Mouse (Mus musculus): Measurements from ENCODE around the gene Cnot1.
"Not testable (repeated sequence)": the region's sequence is repeated elsewhere in the genome, so short reads cannot be mapped to it uniquely, and the experiment has no call there.

The Cnot1 gene

GRCm38 (mm10) chr8:95807331-95807843 is at the start of gene Cnot1:
Gene Cnot1, minus strand, starts transcription at chr8:95807464.
- peak; percentile 98 for DNase-seq (ENCODE audit: low read depth)

- DNase-seq (ENCODE audit: low read depth), result no peak
These were observed 46.9 kb upstream of the Cnot1 start for GRCm38 (mm10) chr8:95854174-95854573.

GRCm38 (mm10) chr8:95853102-95853843 is 46.0 kb upstream of the Cnot1 start, which contains the start of gene Slc38a7:
Gene Slc38a7, minus strand, starts transcription at chr8:95853539.
- peak; percentile 81 for DNase-seq (ENCODE audit: low read depth)

DNA sequence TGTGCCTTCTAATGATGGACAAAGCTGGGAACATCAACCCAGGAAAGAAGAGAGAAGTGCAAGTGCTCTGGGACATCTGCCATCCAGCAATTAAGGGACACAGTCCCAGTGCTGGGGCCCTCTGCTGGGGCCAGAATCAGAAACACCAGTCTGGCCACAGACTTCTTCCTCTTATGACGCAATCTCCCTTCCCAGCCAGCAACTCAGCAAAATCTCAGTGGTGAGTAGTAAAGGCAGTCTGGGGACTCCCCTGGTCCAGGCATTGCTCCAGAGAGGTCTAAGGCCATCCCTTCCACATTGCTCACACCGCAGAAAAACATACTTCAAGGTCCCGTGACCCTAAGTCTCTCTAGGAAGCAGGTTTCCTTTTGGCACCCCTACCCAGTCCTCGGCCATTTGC is 45.0 kb upstream of the Cnot1 start:
- peak; percentile 85 for DNase-seq (ENCODE audit: low read depth)

DNA sequence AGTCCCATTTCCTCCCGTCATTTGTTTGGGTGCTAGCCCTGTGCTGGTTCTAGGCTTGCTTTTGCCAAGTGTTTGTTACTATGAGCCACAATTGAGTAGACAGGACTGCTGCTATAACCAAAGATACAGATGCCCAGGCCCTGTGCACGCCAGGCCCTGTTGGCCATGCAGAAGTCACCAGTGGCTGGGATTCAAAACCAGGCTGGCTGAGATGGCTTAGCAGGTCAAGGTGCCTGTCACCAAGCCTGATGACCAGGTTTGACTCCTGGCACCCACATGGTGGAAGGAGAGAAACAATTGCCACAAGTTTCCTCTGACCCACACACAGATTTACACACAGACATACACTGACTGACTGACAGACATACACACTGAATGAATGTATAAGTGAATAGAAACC is 43.1 kb upstream of the Cnot1 start:
- no peak for DNase-seq (ENCODE audit: low read depth)

DNA sequence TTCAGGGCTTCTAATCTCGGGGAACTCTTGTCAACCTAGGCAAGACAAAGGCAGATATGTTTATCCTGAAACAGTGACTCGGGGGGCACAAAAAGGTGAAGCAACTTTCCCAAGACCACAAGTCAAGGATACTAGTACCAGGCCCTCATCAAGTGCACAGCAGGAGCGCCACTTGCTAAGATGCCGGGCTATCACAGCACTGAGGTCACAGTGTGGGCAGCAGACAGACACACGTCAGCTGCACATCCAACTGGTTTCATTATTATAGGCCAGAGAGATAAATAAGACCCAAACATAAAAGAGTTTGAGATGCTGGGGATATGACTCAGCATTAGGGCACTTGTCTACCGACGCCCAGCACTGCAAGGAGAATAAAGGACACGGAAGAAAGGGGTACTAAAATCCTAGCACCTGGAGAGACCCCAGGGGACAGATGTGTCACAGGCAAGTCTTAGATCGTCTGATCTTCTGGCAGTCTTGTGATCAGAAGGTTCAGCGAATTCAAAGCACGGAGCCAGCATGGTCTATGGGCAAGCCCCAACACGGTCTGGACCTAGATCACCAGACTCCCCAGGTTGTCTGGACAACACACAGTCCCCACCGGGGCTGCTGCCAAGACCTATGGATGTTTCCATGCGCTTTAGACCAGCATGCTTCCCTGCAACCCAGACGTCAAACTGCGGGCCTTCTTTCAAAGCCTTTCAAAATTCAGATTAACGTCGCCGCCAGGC is 41.6 kb upstream of the Cnot1 start:
- DNase-seq (ENCODE audit: low read depth), result no peak

- peak; percentile 67 for DNase-seq (ENCODE audit: low read depth)
These were observed 40.8 kb upstream of the Cnot1 start for GRCm38 (mm10) chr8:95848061-95848551.

DNA sequence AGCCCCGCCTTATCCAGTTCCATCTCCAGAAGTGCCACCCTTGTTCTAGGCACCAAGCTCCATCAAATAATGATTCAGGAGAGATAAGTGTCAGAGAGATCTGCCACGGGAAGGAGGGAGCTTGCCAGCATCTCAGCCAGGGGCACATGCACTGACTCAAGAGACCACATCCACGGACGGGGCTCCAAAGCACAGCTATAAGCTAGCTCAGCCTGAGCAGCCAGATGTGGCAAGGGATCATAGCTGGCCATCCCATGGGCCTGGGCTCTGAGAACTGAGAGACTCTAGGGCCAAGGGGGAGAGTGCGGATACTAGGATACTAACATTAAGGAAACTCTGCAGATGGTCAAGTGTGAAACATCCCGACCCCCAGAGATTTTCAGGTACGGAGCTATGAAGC is 37.8 kb upstream of the Cnot1 start:
- DNase-seq (ENCODE audit: low read depth), result no peak

DNA sequence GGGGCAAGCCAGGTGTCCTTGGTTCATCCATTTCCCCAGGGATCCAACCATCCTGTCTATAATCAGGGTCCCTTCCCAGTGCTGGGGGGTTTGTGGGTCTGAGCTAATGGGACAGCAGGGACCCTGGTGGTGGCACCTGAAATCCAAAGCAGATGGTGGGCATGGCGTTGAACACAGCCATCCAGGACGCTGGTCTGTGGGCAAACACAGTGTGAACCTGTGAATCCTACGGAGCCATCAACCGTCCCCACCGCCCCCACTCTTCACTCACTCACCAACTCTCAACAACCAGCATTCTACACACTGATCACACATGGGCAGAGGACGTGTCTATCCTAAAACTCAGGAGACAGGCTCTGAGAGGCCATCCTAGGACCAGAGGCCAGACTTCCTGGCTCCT is 36.7 kb upstream of the Cnot1 start:
- DNase-seq (ENCODE audit: low read depth), result no peak

DNA sequence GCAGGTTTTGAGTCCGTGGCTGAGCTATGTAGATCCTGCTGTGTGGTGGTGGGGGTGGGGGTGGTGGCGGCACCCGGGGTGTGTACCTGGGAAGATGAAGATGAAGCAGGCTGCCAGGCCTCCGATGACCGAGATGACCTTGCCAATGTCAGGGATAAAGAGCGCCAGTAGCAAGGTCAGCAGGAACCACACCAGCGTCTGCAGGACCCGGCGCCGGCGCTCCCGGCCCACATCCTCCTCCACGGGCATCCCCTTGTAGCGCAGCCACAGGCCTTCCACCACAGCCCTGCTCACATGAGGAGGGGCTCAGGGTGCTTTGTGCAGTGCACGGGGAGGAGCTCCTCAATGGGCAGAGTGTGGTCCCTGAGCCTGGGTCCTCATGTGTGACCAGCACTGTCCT is 34.2 kb upstream of the Cnot1 start:
- DNase-seq (ENCODE audit: low read depth), result no peak

DNA sequence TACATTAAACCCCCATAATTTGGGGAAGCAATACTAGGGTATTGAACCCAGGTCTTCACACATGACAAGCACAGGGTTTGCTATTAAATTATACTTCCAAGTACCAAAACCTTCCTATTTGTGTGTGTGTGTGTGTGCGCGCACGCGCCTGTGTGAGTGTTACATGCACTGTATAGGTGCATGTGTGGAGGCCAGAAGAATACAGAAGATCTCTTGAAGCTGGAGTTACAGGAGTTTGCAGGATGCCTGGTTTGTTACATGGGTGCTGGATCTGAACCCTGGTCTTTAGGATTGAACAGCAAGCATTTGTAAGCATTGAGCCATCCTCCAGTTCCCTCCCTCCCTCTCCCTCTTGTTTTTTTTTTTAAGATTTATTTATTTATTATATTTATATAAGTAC is 32.0 kb upstream of the Cnot1 start:
- DNase-seq (ENCODE audit: low read depth), result no peak

DNA sequence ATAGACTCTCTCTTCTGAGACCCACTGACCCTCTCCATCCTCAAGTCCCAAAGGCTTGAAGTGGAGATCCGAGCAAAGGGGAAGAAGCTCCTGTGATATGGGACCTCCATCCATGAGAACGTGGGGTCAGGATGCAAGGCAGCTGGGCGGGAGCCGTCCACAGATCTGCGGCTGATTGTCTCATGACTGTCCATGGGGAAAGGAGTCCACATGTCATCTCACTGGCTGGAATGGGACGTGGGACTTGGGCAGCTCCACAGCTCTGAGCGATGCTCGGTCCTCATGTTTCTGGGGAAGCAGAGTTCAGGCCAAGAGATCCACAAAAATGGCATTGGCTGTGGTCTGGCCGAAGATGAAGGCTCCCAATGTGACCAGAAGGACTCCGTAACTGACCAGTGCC is 30.0 kb upstream of the Cnot1 start:
- no peak for DNase-seq (ENCODE audit: low read depth)

DNA sequence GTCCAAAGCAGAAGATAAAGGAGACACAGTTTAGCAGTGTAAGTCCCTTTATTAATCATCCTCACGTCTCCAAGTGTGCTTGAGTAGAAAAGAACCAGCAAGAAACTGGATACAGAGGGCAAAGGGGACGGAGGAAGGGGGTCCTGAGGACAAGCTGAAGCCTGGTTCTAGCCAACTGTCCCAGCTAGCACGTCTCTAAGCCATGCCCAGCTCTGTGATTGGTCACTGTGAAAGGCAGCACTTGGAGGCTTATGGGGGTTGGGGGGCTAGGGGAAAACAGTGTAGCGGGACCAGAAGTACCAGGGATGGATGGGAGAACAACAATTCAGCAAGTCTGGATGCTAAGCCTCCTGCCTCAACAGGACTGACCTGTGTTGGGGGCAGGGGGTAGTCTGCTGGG is 28.6 kb upstream of the Cnot1 start:
- no peak for DNase-seq (ENCODE audit: low read depth)

DNA sequence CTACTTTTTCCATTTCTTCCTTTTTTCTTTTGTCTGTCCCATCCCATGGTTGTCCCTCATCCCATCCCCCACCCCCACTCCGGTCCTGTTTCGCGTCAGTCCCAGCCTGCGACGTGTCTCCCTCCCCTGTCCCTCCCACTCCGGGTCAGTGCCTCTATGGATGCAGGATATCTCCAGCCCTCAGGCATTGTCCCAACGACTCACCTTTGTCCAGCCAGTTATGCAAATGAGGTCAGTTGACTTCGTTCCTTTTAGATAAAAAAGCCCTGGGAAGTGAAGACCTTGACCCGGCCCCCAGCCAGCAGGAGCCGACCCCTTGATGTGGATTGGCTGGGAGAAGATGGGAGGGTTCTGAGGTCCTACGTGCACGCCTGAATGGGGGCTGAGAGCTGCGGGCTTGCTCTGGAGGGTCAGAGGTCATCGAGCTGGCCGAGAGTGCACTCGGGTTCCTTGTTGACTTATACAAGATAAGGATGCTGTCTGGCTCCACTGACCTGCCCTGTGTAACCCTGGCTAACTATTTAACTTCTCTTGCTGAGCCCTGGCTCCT is 26.2 kb upstream of the Cnot1 start:
- peak; percentile 69 for DNase-seq (ENCODE audit: low read depth)

DNA sequence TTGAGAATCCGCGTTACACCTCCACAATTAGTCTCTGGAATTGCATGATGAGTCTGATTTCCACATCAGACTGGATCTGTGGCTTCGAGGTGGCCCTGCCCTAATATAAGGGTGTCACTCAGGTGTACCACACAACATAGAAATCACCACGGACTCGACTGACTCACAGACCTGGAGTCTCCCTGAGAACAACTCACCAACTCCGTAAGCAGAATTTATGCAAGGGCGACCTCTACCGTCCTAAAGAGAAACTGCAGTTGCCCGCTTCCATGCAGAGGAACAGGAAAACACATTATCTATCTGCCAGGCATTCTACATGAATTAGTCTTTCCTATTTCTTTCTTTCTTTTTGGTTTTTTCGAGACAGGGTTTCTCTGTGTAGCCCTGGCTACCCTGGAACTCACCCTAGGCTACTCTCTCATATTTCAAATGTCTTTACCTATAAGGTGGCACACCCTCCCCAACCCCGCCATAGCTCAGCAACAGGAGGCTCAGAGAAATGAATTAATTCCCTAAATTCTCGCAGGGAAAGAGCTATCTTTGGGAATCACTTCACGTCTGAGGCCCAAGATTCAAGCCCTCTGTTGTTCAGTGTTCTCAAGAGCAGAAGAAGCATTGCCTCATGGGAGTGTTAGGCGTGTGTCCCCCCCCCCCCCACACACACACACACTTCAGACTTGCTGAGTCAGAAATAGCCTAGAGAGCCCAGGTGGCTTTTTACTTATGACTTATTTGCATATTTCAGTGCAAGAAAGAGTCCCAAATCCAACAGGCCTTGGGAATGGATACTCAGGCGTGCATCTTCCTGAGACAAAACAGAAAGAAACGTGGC is 25.6 kb upstream of the Cnot1 start:
- DNase-seq (ENCODE audit: low read depth), result peak; percentile 88

DNA sequence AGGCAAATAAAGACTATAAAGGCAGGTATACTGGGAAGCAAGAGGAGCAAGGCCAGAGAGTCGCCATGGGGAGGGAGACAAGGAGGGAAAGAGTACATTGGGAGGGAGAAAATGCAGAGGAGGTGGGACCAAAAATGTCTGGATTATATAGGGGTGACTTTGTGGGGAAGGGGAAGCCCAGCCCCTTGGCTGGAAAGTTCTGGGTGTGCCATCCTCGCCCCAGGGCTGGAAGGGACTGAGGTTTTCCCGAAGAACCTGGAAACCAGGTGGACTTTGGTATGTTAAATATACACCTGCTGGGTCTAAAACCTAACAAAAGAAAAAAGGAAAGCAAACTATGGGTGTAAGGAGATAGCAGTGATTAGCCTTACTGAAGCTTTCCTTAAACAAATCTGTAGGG is 22.9 kb upstream of the Cnot1 start:
- no peak for DNase-seq (ENCODE audit: low read depth)

- not testable (repeated sequence) for DNase-seq (ENCODE audit: low read depth)
These were observed 17.9 kb upstream of the Cnot1 start, which contains the start of gene Sap18b for GRCm38 (mm10) chr8:95825162-95825561. Gene Sap18b, plus strand, starts transcription at chr8:95825346.

DNA sequence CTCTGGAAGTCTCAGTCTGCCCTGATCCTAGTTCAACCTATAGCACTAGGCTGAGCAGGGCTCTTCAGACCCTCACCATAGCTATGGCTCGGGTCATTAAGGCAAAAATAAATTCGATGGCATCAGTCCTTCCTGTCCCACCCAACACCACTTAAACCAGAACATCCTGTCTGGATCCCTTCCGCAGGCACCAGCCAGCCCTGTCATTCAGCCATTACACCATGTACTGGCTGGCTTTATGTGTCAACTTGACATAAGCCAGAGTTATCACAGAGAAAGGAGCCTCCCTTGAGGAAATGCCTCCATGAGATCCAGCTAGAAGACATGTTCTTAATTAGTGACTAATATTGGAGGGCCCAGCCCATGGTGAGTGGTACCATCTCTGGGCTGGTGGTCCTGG is 15.4 kb upstream of the Cnot1 start:
- DNase-seq (ENCODE audit: low read depth), result no peak

GRCm38 (mm10) chr8:95822096-95822495 is 14.8 kb upstream of the Cnot1 start:
- DNase-seq (ENCODE audit: low read depth), result no peak

- DNase-seq (ENCODE audit: low read depth), result no peak
These were observed 14.0 kb upstream of the Cnot1 start for GRCm38 (mm10) chr8:95821266-95821665.

- no peak for DNase-seq (ENCODE audit: low read depth)
These were observed 10.9 kb upstream of the Cnot1 start for GRCm38 (mm10) chr8:95818211-95818610.

DNA sequence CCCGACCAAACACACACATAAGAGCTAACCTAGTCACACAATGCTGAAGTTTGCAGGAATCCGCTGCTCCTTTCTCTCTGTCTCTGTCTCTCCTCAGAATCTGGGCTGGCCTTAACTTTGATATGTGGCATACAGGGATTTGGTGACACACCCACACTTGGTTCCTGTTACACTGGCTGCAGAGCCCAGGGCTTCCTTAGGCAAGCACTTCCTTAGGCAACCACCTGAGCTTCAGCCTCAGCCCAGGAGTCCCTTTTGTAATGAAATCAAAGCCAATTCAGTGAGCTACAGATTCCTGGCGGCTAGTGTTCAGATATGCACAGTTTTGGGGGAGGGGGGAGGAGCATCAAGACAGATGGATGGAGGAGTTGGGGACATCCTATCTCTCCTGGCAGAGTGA is 10.3 kb upstream of the Cnot1 start:
- DNase-seq (ENCODE audit: low read depth), result no peak
